Mouse (Mus musculus): Measurements from ENCODE around the gene Taf3.

GRCm38 (mm10) chr2:9892541-9892940, 155.9 kb downstream of the Taf3 start:
- TF ChIP-seq CTCF (IDR thresholded peaks at IDR 0.05; ENCODE audit: low read depth) (no peak), EP300 (IDR thresholded peaks at IDR 0.05; ENCODE audit: low read depth) (no peak)
